Mouse (Mus musculus): ENCODE results near the gene Gipc1.

DNA sequence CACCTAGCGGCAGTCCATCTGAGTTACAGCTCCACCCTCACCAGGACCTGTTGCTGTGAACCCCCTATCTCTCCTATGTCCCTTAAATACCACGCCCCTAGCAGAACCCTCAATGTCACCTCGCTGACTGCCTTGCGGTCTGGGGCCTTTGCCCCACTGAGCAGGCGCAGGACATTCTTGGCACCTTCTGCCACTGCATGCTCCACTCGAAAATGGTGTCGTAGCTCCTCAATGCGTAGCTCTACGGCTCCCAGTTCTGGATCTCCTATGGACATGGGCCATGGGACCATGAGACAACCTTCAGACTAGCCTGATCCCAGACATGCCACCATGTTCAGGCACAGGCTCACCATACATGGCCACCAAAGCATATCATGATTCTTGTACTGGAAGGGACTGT is 32.0 kb downstream of the Gipc1 start:
- TF ChIP-seq CTCF (IDR thresholded peaks at IDR 0.05), result no peak
- TF ChIP-seq EP300 (IDR thresholded peaks at IDR 0.05), result no peak

All from lung, postnatal 0 days (tissue).